21 mouse cellular contexts compared by ENCODE assay signal in genomic region chr12:105003715-105004114, GRCm38 (mm10). TPM values are rescaled to one million over a fixed set of nuclear protein-coding genes. Genes with fewer than 3 reads are reported as not detected.
DNase-seq lines count a peak whose midpoint lies in the region; ATAC-seq lines count a peak whose summit lies in the region.
"Had no signal": no experiment of that assay in that cellular context is flagged by ENCODE, and none has a peak within 500 bp of the region (broad histone marks: within the 10 kb centered on the region; RNA-seq: fewer than 3 reads in every experiment).

No protein-coding gene starts in this region.

- H3K9ac ChIP-seq in liver, embryonic 13.5 days, result no peak overlapping the region
- no peak overlapping the region for H3K9ac ChIP-seq in liver, embryonic 11.5 days (ENCODE audit: low read depth, low read length)
- no peak overlapping the region for H3K9ac ChIP-seq in hindbrain, embryonic 16.5 days (ENCODE audit: low read depth, low read length)
- no peak overlapping the region for H3K9ac ChIP-seq in kidney, embryonic 16.5 days (replicated peaks; ENCODE audit: low read length)
- H3K9ac ChIP-seq: forebrain, embryonic 15.5 days; heart, embryonic 13.5 days; hindbrain, embryonic 14.5 days; lung, embryonic 14.5 days had no signal

- H3K9me3 ChIP-seq in liver, embryonic 13.5 days (replicated peaks), result no peaks in the 10 kb centered on the region
- H3K9me3 ChIP-seq in liver, embryonic 11.5 days (ENCODE audit: control insufficient read depth, low read length), result no peaks in the 10 kb centered on the region
- H3K9me3 ChIP-seq in hindbrain, embryonic 16.5 days (ENCODE audit: control insufficient read depth, low read length), result no peaks in the 10 kb centered on the region
- no peaks in the 10 kb centered on the region for H3K9me3 ChIP-seq in kidney, embryonic 16.5 days (ENCODE audit: low read length)
- H3K9me3 ChIP-seq: forebrain, embryonic 15.5 days; G1E; heart, embryonic 13.5 days had no signal

- H3K27me3 ChIP-seq in liver, embryonic 13.5 days, result no peaks in the 10 kb centered on the region
- peaks cover 11% of the 10 kb centered on the region for H3K27me3 ChIP-seq in liver, embryonic 11.5 days (replicated peaks; ENCODE audit: control insufficient read depth, insufficient read depth, low read length)
- H3K27me3 ChIP-seq in hindbrain, embryonic 16.5 days (replicated peaks; ENCODE audit: control insufficient read depth, insufficient read depth, low read length), result peaks cover 9% of the 10 kb centered on the region
- peaks cover 16% of the 10 kb centered on the region for H3K27me3 ChIP-seq in kidney, embryonic 16.5 days (ENCODE audit: insufficient read depth, low read length)

- ATAC-seq in liver, embryonic 13.5 days (ENCODE audit: low read depth), result no peak
- ATAC-seq in liver, embryonic 11.5 days (replicated peaks; ENCODE audit: low FRiP score), result no peak
- ATAC-seq in granulocyte monocyte progenitor cell, adult 5-6 weeks (replicated peaks; ENCODE audit: poor library complexity, severe bottlenecking), result 0 out of 2 replicates have a peak, but pooled peaks have one; percentile 3
- ATAC-seq in hindbrain, embryonic 16.5 days, result no peak
- no peak for ATAC-seq in kidney, embryonic 16.5 days (ENCODE audit: low FRiP score, low TSS enrichment)
- ATAC-seq: forebrain, embryonic 15.5 days; intestine, embryonic 16.5 days had no signal

- H3K27ac ChIP-seq in liver, embryonic 13.5 days, result 0 out of 2 replicates have a peak overlapping the region, but pooled peaks have one; percentile 32
- H3K27ac ChIP-seq in liver, embryonic 11.5 days (ENCODE audit: low read depth, low read length), result no peak overlapping the region
- no peak overlapping the region for H3K27ac ChIP-seq in hindbrain, embryonic 16.5 days (ENCODE audit: low read depth, low read length)
- H3K27ac ChIP-seq in kidney, embryonic 16.5 days (ENCODE audit: low read length), result no peak overlapping the region
- H3K27ac ChIP-seq: forebrain, embryonic 15.5 days; heart, embryonic 13.5 days; hindbrain, embryonic 14.5 days had no signal

- H3K36me3 ChIP-seq in liver, embryonic 13.5 days, result no peaks in the 10 kb centered on the region
- H3K36me3 ChIP-seq in liver, embryonic 11.5 days (ENCODE audit: control insufficient read depth, insufficient read depth, low read length), result no peaks in the 10 kb centered on the region
- no peaks in the 10 kb centered on the region for H3K36me3 ChIP-seq in hindbrain, embryonic 16.5 days (ENCODE audit: control insufficient read depth, insufficient read depth, low read length)
- no peaks in the 10 kb centered on the region for H3K36me3 ChIP-seq in kidney, embryonic 16.5 days (ENCODE audit: insufficient read depth, low read length)
- H3K36me3 ChIP-seq: forebrain, embryonic 15.5 days; heart, embryonic 13.5 days had no signal

- H3K4me3 ChIP-seq in liver, embryonic 13.5 days (replicated peaks), result no peak overlapping the region
- no peak overlapping the region for H3K4me3 ChIP-seq in liver, embryonic 11.5 days (ENCODE audit: low read depth, low read length)
- no peak overlapping the region for H3K4me3 ChIP-seq in hindbrain, embryonic 16.5 days (ENCODE audit: low read length)
- no peak overlapping the region for H3K4me3 ChIP-seq in kidney, embryonic 16.5 days (ENCODE audit: low read length)
- H3K4me3 ChIP-seq: forebrain, embryonic 15.5 days; heart, embryonic 13.5 days had no signal

- peaks cover 98% of the 10 kb centered on the region for H3K4me1 ChIP-seq in liver, embryonic 13.5 days (replicated peaks)
- H3K4me1 ChIP-seq in liver, embryonic 11.5 days (replicated peaks; ENCODE audit: control insufficient read depth, insufficient read depth, low read length), result peaks cover 35% of the 10 kb centered on the region
- H3K4me1 ChIP-seq in hindbrain, embryonic 16.5 days (ENCODE audit: control insufficient read depth, insufficient read depth, low read depth, low read length), result peaks cover 3% of the 10 kb centered on the region
- peaks cover 9% of the 10 kb centered on the region for H3K4me1 ChIP-seq in kidney, embryonic 16.5 days (ENCODE audit: insufficient read depth, low read length)

- no peak for DNase-seq in liver, embryonic 13.5 days
- DNase-seq in liver, embryonic 11.5 days (ENCODE audit: low spot score), result no peak
- DNase-seq in 416B (ENCODE audit: low read depth) (peak; percentile 71), NIH3T3 (ENCODE audit: low read depth) (peak; percentile 82)
- DNase-seq: adrenal gland, postnatal 25 days; cerebellum, adult 2 months; cerebellum, postnatal 36 days; heart, postnatal 36 days; kidney, postnatal 4 days; lung, embryonic 14.5 days; lung, postnatal 36 days; thymus, postnatal 4 days had no signal

- 51% methylated on average over 3 of the region's 3 CpGs for WGBS in liver, embryonic 13.5 days (ENCODE audit: insufficient replicate concordance)
- WGBS in liver, embryonic 11.5 days, result 62% methylated on average over 3 of the region's 3 CpGs
- WGBS in hindbrain, embryonic 16.5 days, result 74% methylated on average over 3 of the region's 3 CpGs
- WGBS in kidney, embryonic 16.5 days, result 57% methylated on average over 3 of the region's 3 CpGs

- H3K4me2 ChIP-seq in liver, embryonic 13.5 days, result no peak overlapping the region
- H3K4me2 ChIP-seq in liver, embryonic 11.5 days, result no peak overlapping the region
- H3K4me2 ChIP-seq in hindbrain, embryonic 16.5 days (ENCODE audit: low read length), result no peak overlapping the region
- no peak overlapping the region for H3K4me2 ChIP-seq in kidney, embryonic 16.5 days (replicated peaks; ENCODE audit: low read depth, low read length)
- H3K4me2 ChIP-seq: forebrain, embryonic 15.5 days; heart, embryonic 13.5 days; hindbrain, embryonic 14.5 days; lung, embryonic 14.5 days; midbrain, embryonic 11.5 days had no signal

RNA-seq across cellular contexts. Expression of gene Syne3, which starts 5.9 kb away (rescaled TPM):
- polyA plus RNA-seq in liver, embryonic 13.5 days (2015; fragmentation: Nextera tagmentation; extraction: Ambion mirVana), result 2.0 TPM in 2 replicates
- polyA plus RNA-seq in liver, embryonic 11.5 days (2014; fragmentation: Nextera tagmentation; extraction: Ambion mirVana), result 1.4 and 1.8 TPM in 2 replicates
- 13.4 and 20.1 TPM in 2 replicates for total RNA-seq in granulocyte monocyte progenitor cell, adult 5-6 weeks (2014; fragmentation: Nextera tagmentation)
- 20.3 and 22.4 TPM in 2 replicates for total RNA-seq in granulocyte monocyte progenitor cell, adult 5-6 weeks (2017)
- polyA plus RNA-seq in hindbrain, embryonic 16.5 days (2015; fragmentation: Nextera tagmentation; extraction: Ambion mirVana), result 0.38 and 0.60 TPM in 2 replicates
- 0.51 and 1.1 TPM in 2 replicates for polyA plus RNA-seq in kidney, embryonic 16.5 days (2015; fragmentation: Nextera tagmentation; extraction: Ambion mirVana)
- polyA plus RNA-seq: midbrain, embryonic 11.5 days had no signal

RNA-seq across cellular contexts. Expression of gene Glrx5, which starts 28.8 kb away (rescaled TPM):
- 591 and 653 TPM in 2 replicates for polyA plus RNA-seq in liver, embryonic 13.5 days (2015; fragmentation: Nextera tagmentation; extraction: Ambion mirVana)
- polyA plus RNA-seq in liver, embryonic 11.5 days (2014; fragmentation: Nextera tagmentation; extraction: Ambion mirVana), result 610 and 611 TPM in 2 replicates
- total RNA-seq in granulocyte monocyte progenitor cell, adult 5-6 weeks (2014; fragmentation: Nextera tagmentation), result 50.7 and 56.1 TPM in 2 replicates
- total RNA-seq in granulocyte monocyte progenitor cell, adult 5-6 weeks (2017), result 27.2 and 29.8 TPM in 2 replicates
- 168 and 179 TPM in 2 replicates for polyA plus RNA-seq in hindbrain, embryonic 16.5 days (2015; fragmentation: Nextera tagmentation; extraction: Ambion mirVana)
- 162 and 174 TPM in 2 replicates for polyA plus RNA-seq in kidney, embryonic 16.5 days (2015; fragmentation: Nextera tagmentation; extraction: Ambion mirVana)

Comparison
In these comparisons a context has a peak if more than half of its experiments do, and no peak if none do; other contexts are left out.
1. DNase-seq: peak in 416B (single experiment) and NIH3T3 (single experiment); none in liver, embryonic 13.5 days (single experiment) and liver, embryonic 11.5 days (single experiment).